Mouse (Mus musculus): ENCODE measurements around the gene Pcsk4. TPM values are rescaled to one million over a fixed set of nuclear protein-coding genes. Genes with fewer than 3 reads are reported as not detected.

Gene Pcsk4
- total RNA-seq, 2 experiments from 2014 or later = 4.5 to 4.6 TPM

DNA sequence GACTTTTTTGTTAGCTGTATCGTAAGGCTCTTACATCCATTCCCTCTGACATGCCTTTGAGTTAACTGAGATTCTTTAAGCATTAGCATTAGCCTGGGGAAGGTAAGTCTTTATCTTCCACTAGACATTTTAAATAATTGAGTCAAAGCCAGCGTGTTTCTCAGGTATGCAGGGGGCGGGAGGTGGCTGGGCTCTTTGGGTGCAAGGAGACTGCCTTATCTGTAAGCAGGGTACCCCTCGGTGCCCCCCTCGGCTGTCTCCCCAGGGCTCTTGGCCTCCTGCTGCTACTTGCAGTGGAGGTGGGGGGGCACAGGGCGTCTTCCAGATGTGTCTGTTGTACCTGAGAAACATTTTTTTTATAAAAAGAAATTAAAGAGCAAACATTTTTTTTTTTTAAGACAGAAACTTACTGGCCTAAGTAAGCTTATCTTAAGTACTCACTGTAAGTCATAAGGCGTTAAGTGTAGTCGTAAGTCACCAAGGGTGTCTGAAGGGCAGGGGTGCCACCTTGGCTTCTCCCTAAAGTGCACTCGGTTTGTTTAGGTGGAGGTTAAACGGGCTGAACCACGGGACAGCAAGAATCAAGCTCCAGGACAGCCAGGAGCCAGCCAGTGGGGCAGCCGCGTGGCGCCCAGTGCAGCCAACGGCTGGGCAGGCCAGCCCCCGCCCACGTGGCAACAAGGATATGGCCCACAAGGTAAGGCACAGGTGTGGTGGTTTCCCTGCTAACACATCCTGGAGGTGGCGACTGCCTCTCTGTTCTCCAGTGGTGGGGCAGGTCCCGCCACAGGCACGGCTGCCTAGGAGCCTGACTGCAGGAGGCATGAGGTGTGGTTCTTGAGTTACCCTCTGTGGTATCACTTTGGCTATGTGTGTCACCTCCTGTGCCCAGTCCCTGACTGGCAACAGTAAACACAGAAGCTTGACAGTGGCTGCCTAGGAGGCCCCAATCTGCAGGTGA lies 46.5 kb downstream of the Pcsk4 start:
- intact Hi-C loops (cut with DNase I) = no loop called here
- no peak for DNase-seq (ENCODE audit: low spot score in 2 of 2)

DNA sequence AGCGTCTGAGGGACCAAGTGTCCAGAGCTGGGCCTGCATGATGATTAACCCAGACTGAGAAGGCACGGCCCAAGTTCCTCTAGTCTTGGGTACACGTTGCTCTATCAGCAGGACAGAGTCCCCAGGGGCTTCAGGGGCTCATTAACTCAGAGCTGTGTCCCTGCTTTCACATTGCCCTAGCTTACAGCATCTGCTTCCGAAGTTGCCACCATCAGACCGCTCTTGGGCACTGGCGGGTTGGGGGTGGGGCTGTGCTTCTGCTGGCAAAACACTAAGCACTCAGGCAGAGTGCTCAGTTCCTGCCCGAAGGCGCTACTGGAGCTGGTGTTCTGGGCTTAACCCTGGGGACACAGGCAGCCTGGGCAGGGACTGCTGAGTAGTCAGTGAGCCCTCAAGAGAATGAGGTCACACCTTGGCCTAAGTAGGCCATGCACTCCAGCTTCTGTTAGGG lies 47.4 kb downstream of the Pcsk4 start:
- no peak for DNase-seq (ENCODE audit: low spot score in 2 of 2)
- intact Hi-C loops (cut with DNase I) = no loop called here

DNA sequence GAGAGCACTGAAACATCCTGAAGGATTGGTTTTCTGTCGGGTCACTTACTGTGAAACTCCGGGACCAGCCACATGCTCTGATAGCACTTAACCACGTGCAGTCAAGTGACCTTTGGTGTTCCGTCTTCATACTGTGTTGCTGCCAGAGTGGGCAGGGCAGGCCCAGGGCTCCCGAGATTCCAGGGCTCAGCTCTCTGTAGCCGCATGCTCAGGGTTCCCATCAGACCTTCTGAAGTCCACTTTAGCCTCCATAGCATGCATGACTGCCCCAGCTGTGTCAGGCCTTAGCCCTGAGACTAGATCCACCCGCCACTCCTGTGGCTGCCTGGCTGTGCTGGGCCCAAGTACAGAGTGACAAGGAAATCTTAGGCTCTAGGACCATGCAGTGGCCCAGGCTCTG lies 48.0 kb downstream of the Pcsk4 start:
- intact Hi-C loops (cut with DNase I) = no loop called here
- no peak for DNase-seq (ENCODE audit: low spot score in 2 of 2)

DNA sequence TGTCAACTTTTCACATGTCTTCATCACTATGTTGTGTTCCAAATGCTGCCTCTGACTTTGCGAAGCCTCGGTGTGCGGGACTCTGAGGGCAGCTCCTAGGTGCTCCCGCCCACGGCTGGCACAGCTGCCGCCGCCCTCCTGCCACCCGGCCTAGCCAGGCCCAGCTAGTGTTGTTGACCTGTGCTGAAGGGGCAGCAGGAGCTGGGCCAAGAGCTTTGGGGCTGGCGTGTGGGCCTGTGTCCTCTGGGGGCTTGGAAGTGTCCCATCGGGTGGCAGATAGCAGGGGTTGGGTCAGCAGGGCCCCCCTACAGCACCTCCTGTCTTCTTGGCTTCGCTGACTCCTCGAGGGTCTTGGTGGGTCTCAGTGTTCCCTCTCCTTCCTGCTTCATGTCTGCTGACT lies 50.0 kb downstream of the Pcsk4 start:
- no peak for DNase-seq (ENCODE audit: low spot score in 2 of 2)
- intact Hi-C loops (cut with DNase I) = no loop called here

DNA sequence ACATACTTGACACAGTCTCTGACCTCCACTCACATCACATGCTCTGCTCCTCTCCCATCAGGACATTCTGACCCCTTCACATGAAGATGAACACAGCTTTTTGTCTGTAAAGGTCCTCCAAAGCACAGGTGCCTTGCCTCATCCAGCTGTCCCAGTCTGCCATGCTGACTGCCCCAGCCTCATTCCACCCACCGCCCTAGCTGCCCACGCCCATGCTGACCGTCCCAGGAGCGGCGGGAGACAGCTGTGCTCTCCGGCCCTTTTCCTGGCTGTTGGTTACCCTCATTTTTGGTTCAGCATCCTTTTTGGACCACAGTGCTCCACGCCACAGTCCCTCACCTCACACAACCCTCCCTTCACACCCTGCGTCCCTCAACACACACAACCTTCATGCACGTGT lies 50.9 kb downstream of the Pcsk4 start:
- DNase-seq (ENCODE audit: low spot score in 2 of 2) = no peak
- intact Hi-C loops (cut with DNase I) = no loop called here

DNA sequence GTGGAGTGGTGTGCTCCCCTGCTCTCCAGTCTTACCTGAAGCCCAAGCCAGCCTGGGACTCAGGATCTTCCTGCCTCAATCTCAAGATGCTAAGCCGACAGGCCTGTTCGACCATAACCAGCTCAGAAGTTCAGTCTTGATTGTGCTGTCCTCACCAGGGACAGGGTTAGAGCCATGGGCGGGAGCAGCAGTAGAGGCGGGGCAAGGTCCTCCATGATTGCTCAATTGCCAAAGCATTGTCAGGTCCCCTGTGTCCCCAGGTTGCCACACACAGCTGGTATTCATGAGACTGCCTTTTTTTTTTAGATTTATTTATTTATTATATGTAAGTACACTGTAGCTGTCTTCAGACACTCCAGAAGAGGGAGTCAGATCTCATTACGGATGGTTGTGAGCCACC lies 53.1 kb downstream of the Pcsk4 start:
- intact Hi-C loops (cut with DNase I) = no loop called here
- no peak for DNase-seq (ENCODE audit: low spot score in 2 of 2)

DNA sequence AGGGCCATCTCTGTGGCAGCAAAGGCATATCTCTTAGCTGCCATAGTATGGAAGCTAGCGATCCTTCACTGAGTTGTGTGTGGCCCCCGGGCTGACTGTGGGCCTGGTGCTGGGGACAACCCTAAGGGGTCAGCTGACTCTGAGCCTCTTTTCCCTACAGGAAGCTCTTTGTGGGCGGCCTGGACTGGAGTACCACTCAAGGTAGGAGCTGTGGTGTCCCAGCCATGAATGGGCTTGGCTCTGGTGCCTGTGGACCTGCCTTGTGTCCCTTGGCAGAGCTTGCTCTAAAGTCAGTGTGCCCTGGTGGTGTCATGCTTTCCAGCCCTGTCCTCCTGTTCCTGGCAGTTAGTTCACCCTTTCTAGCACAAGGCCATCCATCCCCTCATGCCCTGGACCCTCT lies 55.5 kb downstream of the Pcsk4 start:
- DNase-seq (ENCODE audit: low spot score in 2 of 2) = no peak
- intact Hi-C loops (cut with DNase I) = no loop called here

DNA sequence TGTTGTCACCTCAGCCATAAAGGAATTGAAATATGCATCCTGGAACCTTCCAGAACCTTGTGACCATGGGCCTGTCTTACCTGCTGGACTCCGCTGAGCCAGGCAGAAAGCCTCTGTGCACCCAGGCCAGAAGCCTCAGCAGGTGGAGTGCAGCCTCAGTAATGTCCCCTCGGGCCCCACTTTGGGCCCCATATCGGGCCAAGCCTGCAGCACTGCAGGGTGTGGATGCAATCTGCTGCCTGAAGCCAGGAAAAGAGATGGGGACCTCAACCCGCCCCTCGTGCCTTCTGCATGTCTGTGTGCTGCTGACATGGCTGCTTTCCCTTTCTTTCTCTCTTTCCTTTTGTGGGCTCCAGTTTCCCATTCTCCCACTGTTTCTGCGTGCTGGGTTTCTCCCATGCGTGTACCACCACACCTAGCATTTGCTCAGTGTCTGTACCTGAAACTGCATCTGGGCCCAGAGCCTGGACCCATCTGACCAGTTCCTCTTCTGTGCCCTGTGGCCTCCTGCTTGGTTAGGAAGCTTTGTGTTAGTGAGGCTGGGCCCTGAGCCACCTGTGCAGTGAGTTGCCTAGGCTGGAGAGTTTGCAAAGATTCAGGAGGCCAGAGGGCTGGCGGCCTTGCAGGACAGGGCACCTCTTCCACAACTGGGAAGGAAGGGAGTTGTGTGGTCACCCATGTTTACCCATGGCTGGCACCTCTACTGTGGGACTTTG lies 57.3 kb downstream of the Pcsk4 start:
- intact Hi-C loops (cut with DNase I) = loop anchor here (2.0 kb wide), 1 partner anchor 17 kb away; no protein-coding TSS in a partner anchor
- no peak for DNase-seq (ENCODE audit: low spot score in 2 of 2)

Small RNA genes lying within 50 kb of the gene (microRNA-seq; reads per million reads assigned to microRNA genes)
- 0.74 to 2.4 reads per million in 2 experiments for gene Mir6911

Other genes with a start within 250 kb of the Pcsk4 start
- gene Sbno2, start 223.9 kb downstream of the Pcsk4 start, total RNA-seq (2021) = 10 to 100 TPM; 17.8 to 17.9 TPM
- gene Stk11, start 213.7 kb downstream of the Pcsk4 start, total RNA-seq (2021) = 10 to 100 TPM; 92.1 to 95.0 TPM
- gene Atp5d, start 190.9 kb downstream of the Pcsk4 start, total RNA-seq (2021) = 100 to 1,000 TPM; 372 to 381 TPM
- 100 to 1,000 TPM; 487 TPM for gene Cbarp, start 188.7 kb downstream of the Pcsk4 start, total RNA-seq (2021)
- gene Midn, start 181.2 kb downstream of the Pcsk4 start, total RNA-seq (2021) = 10 to 100 TPM; 74.3 to 98.7 TPM
- gene Cirbp, start 163.5 kb downstream of the Pcsk4 start, total RNA-seq (2021) = 10 to 100 TPM; 77.3 to 90.1 TPM
- gene 1600002K03Rik, start 156.6 kb downstream of the Pcsk4 start, total RNA-seq (2021) = 1 to 10 TPM; 6.7 to 7.6 TPM
- gene Efna2, start 150.0 kb downstream of the Pcsk4 start, total RNA-seq (2021) = 1 to 10 TPM; 9.2 to 9.9 TPM
- gene Mum1, start 103.1 kb downstream of the Pcsk4 start, total RNA-seq (2021) = 10 to 100 TPM; 40.9 to 41.2 TPM
- gene Ndufs7, start 80.4 kb downstream of the Pcsk4 start, total RNA-seq (2021) = 100 to 1,000 TPM; 182 to 187 TPM
- gene Gamt, start 68.5 kb downstream of the Pcsk4 start, total RNA-seq (2021) = 10 to 100 TPM; 27.6 to 30.7 TPM
- gene Dazap1, start 68.0 kb downstream of the Pcsk4 start, total RNA-seq (2021) = 10 to 100 TPM; 76.9 to 93.8 TPM
- gene Rps15, start 37.0 kb downstream of the Pcsk4 start, total RNA-seq (2021) = 100 to 1,000 TPM; 788 to 790 TPM
- gene Apc2, start 33.5 kb downstream of the Pcsk4 start, total RNA-seq (2021) = 100 to 1,000 TPM in 1 of 2 experiments, 10 to 100 TPM in 1; 93.4 to 103 TPM
- 10 to 100 TPM; 27.3 to 29.8 TPM for gene 2310011J03Rik, start 9.0 kb downstream of the Pcsk4 start, total RNA-seq (2021)
- gene Reep6, start 455 bp upstream of the Pcsk4 start, total RNA-seq (2021) = 10 to 100 TPM; 10.5 to 11.2 TPM
- 1 to 10 TPM; 5.1 to 7.4 TPM for gene Adamtsl5, start 18.9 kb upstream of the Pcsk4 start, total RNA-seq (2021)
- gene Plk5, start 27.0 kb upstream of the Pcsk4 start, total RNA-seq (2021) = 10 to 100 TPM; 22.6 to 24.9 TPM
- gene Mex3d, start 58.2 kb upstream of the Pcsk4 start, total RNA-seq (2021) = 10 to 100 TPM; 17.7 to 22.2 TPM
- 100 to 1,000 TPM; 134 to 138 TPM for gene Mbd3, start 70.1 kb upstream of the Pcsk4 start, total RNA-seq (2021)
- 100 to 1,000 TPM; 482 to 488 TPM for gene Uqcr11, start 77.3 kb upstream of the Pcsk4 start, total RNA-seq (2021)
- 10 to 100 TPM; 22.6 to 25.8 TPM for gene Tcf3, start 104.1 kb upstream of the Pcsk4 start, total RNA-seq (2021)
- not detected for gene Onecut3, start 165.3 kb upstream of the Pcsk4 start, total RNA-seq (2021)
- under 1 TPM; 0.14 to 0.16 TPM for gene Atp8b3, start 209.6 kb upstream of the Pcsk4 start, total RNA-seq (2021)
- 10 to 100 TPM; 44.8 to 45.7 TPM for gene Rexo1, start 232.1 kb upstream of the Pcsk4 start, total RNA-seq (2021)
- 10 to 100 TPM; 51.8 to 55.3 TPM for gene Klf16, start 247.8 kb upstream of the Pcsk4 start, total RNA-seq (2021)

Measured in left cerebral cortex, postnatal 25 days (tissue).